Mouse (Mus musculus) midbrain, embryonic 15.5 days (tissue): ENCODE results near the gene Itgb4. TPM values are rescaled to one million over a fixed set of nuclear protein-coding genes. Genes with fewer than 3 reads are reported as not detected.

ENCODE experiments used
- ATAC-seq: fragments of 200-750 bp; cut with Nextera tagmentation; replicated peaks from 2 replicates; pipeline ENCODE4 v1.8.0; 2017; ENCODE audit warnings: moderate TSS enrichment
- H3K27ac ChIP-seq: fragments of 300-500 bp; sonication (generic); 2 replicates; pipeline ENCODE4 v1.5.1; 2015; ENCODE audit warnings: mild to moderate bottlenecking, inconsistent platforms
- H3K27me3 ChIP-seq: fragments of 300-500 bp; sonication (generic); replicated peaks from 2 replicates; pipeline ENCODE4 v1.6.1; 2015; ENCODE audit warnings: inconsistent platforms
- H3K36me3 ChIP-seq: fragments of 300-500 bp; sonication (generic); replicated peaks from 2 replicates; pipeline ENCODE4 v1.6.1; 2015; ENCODE audit warnings: inconsistent platforms
- H3K4me1 ChIP-seq: fragments of 300-500 bp; sonication (generic); 2 replicates; pipeline ENCODE4 v1.6.1; 2015; ENCODE audit warnings: inconsistent platforms
- H3K4me2 ChIP-seq: fragments of 300-500 bp; sonication (generic); 2 replicates; pipeline ENCODE4 v1.6.1; 2015; ENCODE audit warnings: inconsistent platforms, mild to moderate bottlenecking, moderate library complexity
- H3K4me3 ChIP-seq: fragments of 300-500 bp; sonication (generic); 2 replicates; pipeline ENCODE4 v1.5.1; 2015; ENCODE audit warnings: mild to moderate bottlenecking, inconsistent platforms
- H3K9ac ChIP-seq: fragments of 300-500 bp; sonication (generic); 2 replicates; pipeline ENCODE4 v1.6.1; 2015; ENCODE audit warnings: mild to moderate bottlenecking, inconsistent platforms
- H3K9me3 ChIP-seq: fragments of 300-500 bp; sonication (generic); 2 replicates; pipeline ENCODE4 v1.6.1; 2016; ENCODE audit warnings: inconsistent platforms
- WGBS: fragments of 180-500 bp; shearing (Covaris S2); methylation state at CpG from one replicate; pipeline ENCODE4 v1.1.7; 2015; ENCODE audit warnings: mixed read lengths; 5-methylcytosine and 5-hydroxymethylcytosine counted together
- polyA plus RNA-seq: library from polyadenylated mRNA; unstranded; fragments of >200 nt; fragmentation: Nextera tagmentation; extraction: Ambion mirVana; gene quantifications from 2 replicates; pipeline ENCODE4 v1.2.1, GENCODE M21; 2015

The Itgb4 gene
- polyA plus RNA-seq, 1 experiment from 2014 or later = 0.94 TPM

DNA sequence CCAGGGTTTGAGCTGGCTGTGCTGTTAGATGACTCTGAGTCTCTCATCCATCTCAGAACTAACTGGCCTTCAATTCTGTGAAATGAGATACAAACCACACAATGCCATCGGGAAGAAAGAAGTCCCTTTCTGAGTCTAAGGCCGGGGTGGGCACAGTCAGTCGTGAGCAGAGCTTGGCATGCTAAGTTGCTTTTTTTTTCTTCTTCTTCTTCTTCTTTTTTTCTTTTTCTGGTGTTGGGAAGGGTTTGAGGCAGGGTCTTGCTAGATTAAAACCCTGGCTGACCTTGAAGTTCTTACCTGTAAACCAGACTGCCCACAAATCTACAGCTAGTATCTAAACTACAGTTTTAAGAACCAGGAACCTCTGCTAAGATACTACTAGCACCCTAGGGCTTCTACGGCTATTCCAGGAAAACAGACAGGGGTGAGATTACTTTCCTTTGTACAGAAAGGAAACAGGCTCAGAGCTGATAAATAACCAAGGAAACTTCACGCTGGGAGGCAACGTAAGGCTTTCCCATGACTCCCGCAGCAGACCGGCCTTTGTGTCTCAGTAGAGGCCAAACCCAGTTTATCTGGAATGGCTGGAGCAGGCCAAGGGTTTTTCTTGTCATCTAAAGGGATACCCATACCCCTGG is 29.8 kb downstream of the Itgb4 start:
- ATAC-seq = no peak
- Histone ChIP-seq H3K4me2 (peak overlapping the region; percentile 57), H3K9ac (peak overlapping the region; percentile 12; the same call in 1 of the 2 replicates), H3K4me1 (peaks cover 21% of the 10 kb centered on the region), H3K4me3 (peak overlapping the region; percentile 32), H3K27me3 (0 out of 2 replicates have a peak, but pooled peaks cover 8% of the 10 kb centered on the region), H3K36me3 (no peaks in the 10 kb centered on the region), H3K9me3 (no peaks in the 10 kb centered on the region), H3K27ac (no peak overlapping the region)
- WGBS = 34% methylated on average over 8 of the region's 8 CpGs

DNA sequence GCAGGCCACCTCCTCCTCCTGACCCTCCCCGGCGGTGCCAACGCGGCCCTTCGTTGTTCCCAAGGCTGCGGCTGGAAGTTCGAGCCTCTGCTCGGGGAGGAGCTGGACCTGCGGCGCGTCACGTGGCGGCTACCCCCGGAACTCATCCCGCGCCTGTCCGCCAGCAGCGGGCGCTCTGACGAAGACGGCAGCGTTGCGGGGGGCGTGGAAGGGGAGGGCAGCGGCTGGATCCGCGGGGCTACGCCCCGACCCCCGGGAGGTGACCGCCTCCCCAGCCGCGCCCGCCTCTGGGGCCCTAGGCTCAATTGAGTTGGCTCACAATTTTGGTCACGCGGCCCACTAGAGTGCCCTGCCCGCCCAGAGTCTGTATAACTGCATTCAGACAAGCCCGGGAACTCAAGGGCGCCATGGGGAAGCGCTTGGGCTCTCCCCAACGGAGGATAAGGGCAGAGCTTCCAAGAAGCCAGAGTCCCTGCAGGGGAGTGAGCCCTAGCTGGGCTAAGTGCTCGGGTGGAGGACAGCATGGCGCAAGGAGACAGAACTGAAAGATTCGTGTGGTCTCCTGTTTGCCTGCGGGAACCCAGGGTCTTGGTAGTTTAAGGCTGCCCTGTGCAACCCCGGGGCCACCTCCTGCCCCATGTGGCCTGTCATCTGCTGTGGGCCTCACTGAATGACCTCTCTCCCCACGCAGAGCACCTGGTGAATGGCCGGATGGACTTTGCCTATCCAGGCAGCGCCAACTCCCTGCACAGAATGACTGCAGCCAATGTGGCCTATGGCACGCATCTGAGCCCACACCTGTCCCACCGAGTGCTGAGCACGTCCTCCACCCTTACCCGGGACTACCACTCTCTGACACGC is 30.6 kb downstream of the Itgb4 start:
- WGBS = 6% methylated on average over 53 of the region's 54 CpGs
- Histone ChIP-seq H3K4me3 (peak overlapping the region; percentile 32), H3K27me3 (0 out of 2 replicates have a peak, but pooled peaks cover 3% of the 10 kb centered on the region), H3K27ac (no peak overlapping the region), H3K9me3 (no peaks in the 10 kb centered on the region), H3K9ac (peak overlapping the region; percentile 12; the same call in 1 of the 2 replicates), H3K4me1 (peaks cover 21% of the 10 kb centered on the region), H3K4me2 (peak overlapping the region; percentile 57), H3K36me3 (no peaks in the 10 kb centered on the region)
- ATAC-seq = peak; percentile 51; the same call in 1 of the 2 replicates

- no peaks in the 10 kb centered on the region for H3K36me3 ChIP-seq
- H3K4me3 ChIP-seq = no peak overlapping the region
- no peak overlapping the region for H3K4me2 ChIP-seq
- no peak overlapping the region for H3K27ac ChIP-seq
- H3K9me3 ChIP-seq = no peaks in the 10 kb centered on the region
- no peak for ATAC-seq
- no peaks in the 10 kb centered on the region for H3K27me3 ChIP-seq
- WGBS = 70% methylated on average over 9 of the region's 9 CpGs
- no peak overlapping the region for H3K9ac ChIP-seq
- H3K4me1 ChIP-seq = peaks cover 17% of the 10 kb centered on the region
Measured at GRCm38 (mm10) chr11:116005701-116006419, 31.4 kb downstream of the Itgb4 start.

- Histone ChIP-seq H3K4me1 (peaks cover 28% of the 10 kb centered on the region), H3K9ac (no peak overlapping the region), H3K4me2 (no peak overlapping the region), H3K4me3 (no peak overlapping the region), H3K27ac (no peak overlapping the region), H3K36me3 (no peaks in the 10 kb centered on the region), H3K27me3 (no peaks in the 10 kb centered on the region), H3K9me3 (no peaks in the 10 kb centered on the region)
- 88% methylated on average over 28 of the region's 28 CpGs for WGBS
- ATAC-seq = no peak
Measured at GRCm38 (mm10) chr11:116007095-116007850, 32.8 kb downstream of the Itgb4 start.

DNA sequence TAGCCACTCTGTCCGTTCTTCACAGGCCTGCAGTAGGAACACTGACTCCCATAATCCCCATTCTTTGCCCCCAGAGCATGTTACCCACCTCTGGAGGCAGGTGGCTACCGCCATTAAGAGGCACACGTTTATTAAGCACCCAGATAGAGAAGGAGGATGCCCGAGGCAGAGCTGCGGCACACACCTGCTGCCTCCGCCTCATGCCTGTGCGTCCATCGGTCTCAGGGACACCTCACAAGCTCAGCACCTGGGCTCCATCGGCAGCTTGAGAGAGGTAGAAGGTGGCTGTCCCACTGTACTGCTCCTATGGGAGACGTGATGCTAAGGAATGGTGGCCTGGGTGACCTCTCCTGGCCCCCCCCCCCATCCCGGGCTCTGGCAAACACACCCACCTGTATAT is 33.9 kb downstream of the Itgb4 start:
- Histone ChIP-seq H3K4me1 (peaks cover 35% of the 10 kb centered on the region), H3K4me3 (no peak overlapping the region), H3K4me2 (no peak overlapping the region), H3K27ac (no peak overlapping the region), H3K9ac (no peak overlapping the region), H3K9me3 (no peaks in the 10 kb centered on the region), H3K36me3 (no peaks in the 10 kb centered on the region), H3K27me3 (no peaks in the 10 kb centered on the region)
- WGBS = 85% methylated on average over 11 of the region's 11 CpGs
- ATAC-seq = no peak

- Histone ChIP-seq H3K4me3 (no peak overlapping the region), H3K4me2 (no peak overlapping the region), H3K9ac (no peak overlapping the region), H3K4me1 (peaks cover 35% of the 10 kb centered on the region), H3K9me3 (no peaks in the 10 kb centered on the region), H3K27me3 (no peaks in the 10 kb centered on the region), H3K27ac (no peak overlapping the region), H3K36me3 (no peaks in the 10 kb centered on the region)
- ATAC-seq = no peak
- 86% methylated on average over 13 of the region's 13 CpGs for WGBS
Measured at GRCm38 (mm10) chr11:116008832-116009375, 34.4 kb downstream of the Itgb4 start.

DNA sequence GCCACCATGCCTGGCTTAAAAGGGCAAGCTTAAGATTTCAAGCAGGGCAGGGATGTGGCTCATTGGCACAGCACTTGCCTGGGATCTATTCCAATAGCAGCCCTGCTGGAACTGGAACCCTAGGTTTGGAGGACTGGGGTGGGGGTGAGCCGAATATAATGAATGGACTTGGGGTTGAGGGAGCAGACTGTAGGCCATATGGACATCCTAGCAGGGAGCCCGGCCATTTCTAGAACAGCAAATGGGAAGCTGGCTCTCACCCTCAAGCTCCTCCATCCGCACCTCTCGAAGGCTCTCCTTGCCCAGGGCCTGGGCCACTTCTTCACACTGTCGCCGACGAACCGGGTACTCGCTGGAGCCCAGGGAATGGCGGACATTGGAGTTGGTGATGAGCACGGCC is 35.2 kb downstream of the Itgb4 start:
- Histone ChIP-seq H3K4me2 (no peak overlapping the region), H3K4me3 (no peak overlapping the region), H3K9ac (no peak overlapping the region), H3K36me3 (no peaks in the 10 kb centered on the region), H3K9me3 (no peaks in the 10 kb centered on the region), H3K27ac (no peak overlapping the region), H3K27me3 (no peaks in the 10 kb centered on the region), H3K4me1 (peaks cover 29% of the 10 kb centered on the region)
- 90% methylated on average over 11 of the region's 11 CpGs for WGBS
- no peak for ATAC-seq

GRCm38 (mm10) chr11:116010146-116010545 is 35.6 kb downstream of the Itgb4 start:
- no peak for ATAC-seq
- H3K4me2 ChIP-seq = 0 out of 2 replicates have a peak overlapping the region, but pooled peaks have one; percentile 1
- H3K9me3 ChIP-seq = no peaks in the 10 kb centered on the region
- H3K9ac ChIP-seq = no peak overlapping the region
- H3K36me3 ChIP-seq = no peaks in the 10 kb centered on the region
- peaks cover 24% of the 10 kb centered on the region for H3K4me1 ChIP-seq
- 93% methylated on average over 8 of the region's 8 CpGs for WGBS
- H3K4me3 ChIP-seq = no peak overlapping the region
- no peaks in the 10 kb centered on the region for H3K27me3 ChIP-seq
- H3K27ac ChIP-seq = no peak overlapping the region

DNA sequence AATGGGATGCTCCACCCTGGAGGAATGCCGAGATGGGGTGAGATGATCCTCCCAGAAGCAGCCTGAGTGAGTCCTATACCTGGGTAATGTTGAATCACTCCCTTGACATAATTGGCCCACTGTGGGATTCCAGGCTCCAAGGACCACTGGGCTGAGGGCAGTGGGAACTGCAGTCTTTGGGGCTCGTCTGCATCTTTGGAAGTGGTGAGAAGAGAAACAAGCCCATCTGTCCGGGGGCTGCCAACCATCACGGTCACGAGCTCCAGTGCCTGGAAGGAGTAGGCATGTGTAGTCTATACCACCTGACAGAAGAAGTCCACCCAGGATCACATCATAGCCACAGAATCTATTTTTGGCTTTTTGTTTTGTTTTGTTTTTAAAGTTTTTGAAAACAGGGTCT is 36.4 kb downstream of the Itgb4 start:
- Histone ChIP-seq H3K4me1 (peaks cover 18% of the 10 kb centered on the region), H3K4me2 (no peak overlapping the region), H3K27me3 (no peaks in the 10 kb centered on the region), H3K9me3 (no peaks in the 10 kb centered on the region), H3K9ac (no peak overlapping the region), H3K27ac (no peak overlapping the region), H3K36me3 (no peaks in the 10 kb centered on the region), H3K4me3 (no peak overlapping the region)
- WGBS = 84% methylated on average over 5 of the region's 5 CpGs
- no peak for ATAC-seq

DNA sequence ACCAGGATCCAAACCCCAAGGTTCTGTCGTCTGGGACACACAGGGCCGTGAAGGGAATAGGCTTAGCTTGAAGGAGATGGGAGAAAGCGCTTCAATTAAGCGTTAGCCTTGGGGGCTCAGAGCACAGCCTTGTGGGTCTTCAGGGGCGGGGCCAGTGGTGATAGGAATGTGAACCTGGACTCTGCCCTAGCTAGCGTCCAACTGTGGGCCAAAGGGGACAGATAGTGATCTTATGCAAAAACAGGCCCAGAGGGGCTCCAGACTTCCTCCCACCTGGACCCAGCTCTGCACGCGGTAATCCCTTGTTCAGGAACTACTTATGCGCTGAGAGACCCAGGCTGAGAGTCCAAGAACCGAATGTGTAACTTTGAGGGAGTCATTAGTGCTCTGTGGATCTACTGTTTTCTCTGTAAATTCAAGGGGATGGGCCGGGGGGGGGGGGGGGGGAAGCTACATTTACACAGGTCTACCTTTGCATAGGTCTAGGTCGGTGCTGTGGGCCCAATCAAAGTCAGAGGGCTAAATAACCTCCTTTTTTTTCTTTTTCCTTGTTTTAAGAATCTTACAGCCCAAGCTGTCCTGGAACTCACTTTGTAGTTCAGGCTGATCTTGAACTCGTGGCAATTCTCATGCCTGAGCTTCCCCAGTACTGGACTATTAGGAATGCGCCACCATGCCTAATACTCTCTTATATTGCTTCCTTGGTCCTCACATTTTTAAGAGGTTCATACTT is 37.2 kb downstream of the Itgb4 start:
- Histone ChIP-seq H3K4me3 (peak overlapping the region; percentile 57), H3K4me1 (peaks cover 18% of the 10 kb centered on the region), H3K4me2 (peak overlapping the region; percentile 83), H3K9ac (peak overlapping the region; percentile 61), H3K9me3 (no peaks in the 10 kb centered on the region), H3K36me3 (no peaks in the 10 kb centered on the region), H3K27ac (peak overlapping the region; percentile 78; the same call in 1 of the 2 replicates), H3K27me3 (no peaks in the 10 kb centered on the region)
- no peak; the same call in 1 of the 2 replicates for ATAC-seq
- 23% methylated on average over 14 of the region's 14 CpGs for WGBS
